Mouse (Mus musculus): ENCODE results near the gene Maml3.

DNA sequence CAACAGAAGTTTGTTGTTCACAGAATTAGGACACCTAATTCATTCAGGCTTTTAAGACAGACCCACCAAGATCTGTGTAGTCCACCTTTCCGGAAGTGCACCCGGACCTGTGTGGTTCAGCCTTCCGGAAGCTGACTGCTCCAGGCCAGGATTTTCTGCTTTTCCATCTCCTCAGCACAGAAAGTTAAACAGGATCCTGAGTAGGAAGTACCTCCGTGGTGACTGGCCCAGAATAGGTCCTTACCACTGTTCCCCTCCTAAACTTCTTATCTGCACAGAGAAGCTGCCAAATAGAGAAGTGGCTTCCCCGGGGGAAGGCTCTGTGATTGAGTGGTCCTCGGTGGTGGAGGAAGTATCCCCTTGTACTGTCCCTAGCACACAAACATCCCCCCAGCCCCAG lies 442.3 kb downstream of the Maml3 start:
- no peak for TF ChIP-seq CTCF (IDR thresholded peaks at IDR 0.05; ENCODE audit: control insufficient read depth, insufficient read depth, insufficient read length)
- no peak for TF ChIP-seq USF1 (IDR thresholded peaks at IDR 0.05; ENCODE audit: low read depth)

Data from C2C12 (cell line).